Comparison of ENCODE assay signal across 10 mouse cellular contexts in the genomic region with DNA sequence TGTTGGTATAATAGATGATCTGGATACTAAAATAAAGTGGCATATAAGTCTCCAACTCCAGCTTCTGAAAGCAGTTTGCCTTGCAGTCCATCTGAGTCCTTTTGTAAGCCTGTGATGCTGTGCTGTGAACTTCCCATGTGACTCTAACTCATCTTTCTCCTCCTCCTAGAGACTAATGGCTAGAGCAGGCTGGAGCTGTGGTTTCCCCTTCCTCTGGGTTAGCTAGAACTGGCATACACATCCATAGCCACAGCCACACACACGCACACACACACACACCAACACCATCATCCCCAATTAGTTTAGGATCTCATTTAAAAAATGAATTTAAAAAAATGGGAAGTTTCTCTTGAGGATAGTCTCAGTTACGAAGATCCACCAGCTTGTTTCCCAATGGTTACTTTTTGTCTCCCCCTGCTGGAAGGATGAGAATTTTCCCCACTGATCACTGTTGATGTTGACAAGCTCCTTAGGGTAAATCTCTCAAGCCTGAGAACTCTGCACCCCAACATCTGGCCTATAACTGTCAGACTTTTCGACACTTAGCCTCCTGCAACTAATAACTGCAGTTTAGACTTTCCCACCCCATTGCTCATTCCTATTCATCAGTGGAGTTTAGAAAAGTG.
A peak's percentile ranks its signal among the peaks of the same experiment; 100 is the strongest.
DNase-seq lines count a peak whose midpoint lies in the region; ATAC-seq and TF ChIP-seq lines count a peak whose summit lies in the region.
"Had no signal": no experiment of that assay in that cellular context is flagged by ENCODE, and none has a peak within 500 bp of the region (broad histone marks: within the 10 kb centered on the region; RNA-seq: fewer than 3 reads in every experiment).

No protein-coding gene starts in this region.

- TF ChIP-seq CTCF in left cerebral cortex, adult 2 months (IDR thresholded peaks at IDR 0.05), result peak; percentile 65

- intact Hi-C loops in left cerebral cortex, adult 2 months (cut with DNase I), result loop anchor here (1.0 to 5.0 kb wide), 5 partner anchors 64 to 1382 kb away; no protein-coding TSS in a partner anchor

- peak; percentile 26 for DNase-seq in heart, adult 8-10 months (ENCODE audit: low spot score)
- DNase-seq in heart, adult 11 months, result no peak
- DNase-seq in B cell, adult 2 months, result peak; percentile 7 to 9
- peak; percentile 75 for DNase-seq in brain, adult 2 months (ENCODE audit: low read depth, low spot score)
- DNase-seq in left cerebral cortex, adult 2 months (ENCODE audit: extremely low spot score in 1 of 2, low spot score in 2 of 2), result peak; percentile 39 to 44
- DNase-seq in testis, postnatal 10 days (ENCODE audit: low spot score), result no peak

- no peaks in the 10 kb centered on the region for H3K36me3 ChIP-seq in heart, embryonic 13.5 days
- H3K36me3 ChIP-seq in neural tube, embryonic 14.5 days (ENCODE audit: control insufficient read depth, insufficient read depth, low read length), result no peaks in the 10 kb centered on the region
- H3K36me3 ChIP-seq: heart, embryonic 15.5 days; neural tube, embryonic 13.5 days had no signal

- H3K27me3 ChIP-seq in heart, embryonic 13.5 days (replicated peaks), result no peaks in the 10 kb centered on the region
- H3K27me3 ChIP-seq in neural tube, embryonic 14.5 days (ENCODE audit: control insufficient read depth, insufficient read depth, low read length), result no peaks in the 10 kb centered on the region
- H3K27me3 ChIP-seq: heart, embryonic 15.5 days; neural tube, embryonic 13.5 days had no signal

- no peak for ATAC-seq in heart, embryonic 13.5 days (ENCODE audit: extremely low read depth, insufficient number of reproducible peaks, low FRiP score, low TSS enrichment)
- 0 out of 2 replicates have a peak, but pooled peaks have one; percentile 51 for ATAC-seq in neural tube, embryonic 14.5 days (ENCODE audit: low read depth)

- no peaks in the 10 kb centered on the region for H3K9me3 ChIP-seq in heart, embryonic 13.5 days
- no peaks in the 10 kb centered on the region for H3K9me3 ChIP-seq in neural tube, embryonic 14.5 days (ENCODE audit: control insufficient read depth, low read length)
- H3K9me3 ChIP-seq: heart, embryonic 15.5 days; neural tube, embryonic 13.5 days had no signal

- no peak overlapping the region for H3K9ac ChIP-seq in heart, embryonic 13.5 days
- no peak overlapping the region for H3K9ac ChIP-seq in neural tube, embryonic 14.5 days (replicated peaks; ENCODE audit: low read depth, low read length)
- H3K9ac ChIP-seq: heart, embryonic 15.5 days; neural tube, embryonic 13.5 days had no signal

- H3K27ac ChIP-seq in heart, embryonic 13.5 days (replicated peaks), result no peak overlapping the region
- H3K27ac ChIP-seq in left cerebral cortex, adult 2 months, result no peak overlapping the region
- no peak overlapping the region for H3K27ac ChIP-seq in neural tube, embryonic 14.5 days (ENCODE audit: low read depth, low read length)
- H3K27ac ChIP-seq: heart, embryonic 15.5 days; neural tube, embryonic 13.5 days had no signal

- no peaks in the 10 kb centered on the region for H3K4me1 ChIP-seq in heart, embryonic 13.5 days
- H3K4me1 ChIP-seq in neural tube, embryonic 14.5 days (ENCODE audit: control insufficient read depth, insufficient read depth, low read length), result no peaks in the 10 kb centered on the region
- H3K4me1 ChIP-seq: heart, embryonic 15.5 days; neural tube, embryonic 13.5 days had no signal

- H3K4me3 ChIP-seq in heart, embryonic 13.5 days, result no peak overlapping the region
- no peak overlapping the region for H3K4me3 ChIP-seq in left cerebral cortex, adult 2 months
- no peak overlapping the region for H3K4me3 ChIP-seq in neural tube, embryonic 14.5 days (ENCODE audit: low read depth, low read length)
- H3K4me3 ChIP-seq: heart, embryonic 15.5 days; neural tube, embryonic 13.5 days had no signal

- peak overlapping the region; percentile 38 for H3K4me2 ChIP-seq in heart, embryonic 13.5 days
- H3K4me2 ChIP-seq in neural tube, embryonic 14.5 days (ENCODE audit: low read depth, low read length), result no peak overlapping the region
- H3K4me2 ChIP-seq: heart, embryonic 15.5 days; neural tube, embryonic 13.5 days had no signal

- WGBS in heart, embryonic 13.5 days, result 28% methylated on average over 3 of the region's 3 CpGs
- whole genome bisulfite sequencing in neural tube, embryonic 14.5 days, result 34% methylated on average over 3 of the region's 3 CpGs

Comparison
In these comparisons a context has a peak if more than half of its experiments do, and no peak if none do; other contexts are left out.
1. DNase-seq: peak in heart, adult 8-10 months (single experiment), B cell, adult 2 months (2 of 2), brain, adult 2 months (single experiment) and left cerebral cortex, adult 2 months (2 of 2); none in heart, adult 11 months (single experiment) and testis, postnatal 10 days (single experiment).